Mouse (Mus musculus) cerebellum, postnatal 25 days (tissue): ENCODE measurements at regions not wholly inside any gene's neighbourhood (a gene's known extent, or its start where the extent isn't known, plus 50 kb on each side); places are given as distances from the start of the nearest gene placed in this dataset.

Experiments used
- DNase-seq, 2 experiments: peaks; one replicate each; pipeline ENCODE4 v3.0.0; 2021; ENCODE audit warnings: mixed read lengths in 2 of 2

- DNase-seq, result no peak
Observed at GRCm38 (mm10) chr3:140233809-140234208, 978.3 kb downstream of the Pdha2 start.

GRCm38 (mm10) chr3:140239276-140239675, 972.9 kb downstream of the Pdha2 start:
- DNase-seq, result peak; percentile 60 to 75
